Mouse (Mus musculus): ENCODE results near the gene Armc10. TPM values are rescaled to one million over a fixed set of nuclear protein-coding genes. Genes with fewer than 3 reads are reported as not detected.
"Not testable (repeated sequence)": the region's sequence is repeated elsewhere in the genome, so short reads cannot be mapped to it uniquely, and the experiment has no call there.

Armc10 gene
- polyA plus RNA-seq, 1 experiment from 2014 or later = 15.6 TPM

- under 1% methylated on average over 22 of the region's 22 CpGs for WGBS
- Histone ChIP-seq H3K27ac (ENCODE audit: low read depth, low read length) (no peak overlapping the region; the same call in 1 of the 2 replicates), H3K4me3 (ENCODE audit: low read depth, low read length) (peak overlapping the region; percentile 60)
Measured at GRCm38 (mm10) chr5:21700934-21701333, 55.3 kb downstream of the Armc10 start.

GRCm38 (mm10) chr5:21701351-21702008, 55.9 kb downstream of the Armc10 start, which contains the start of gene Napepld:
TSS of gene Napepld (minus strand) at chr5:21701396.
- no peak for TF ChIP-seq CTCF (IDR thresholded peaks at IDR 0.05; ENCODE audit: low read depth)
- H3K36me3 ChIP-seq (ENCODE audit: control insufficient read depth, insufficient read depth) = no peaks in the 10 kb centered on the region
- peak; percentile 100 for ATAC-seq
- H3K27ac ChIP-seq (ENCODE audit: low read depth, low read length) = peak within 1 kb of the TSS; percentile 97
- peak within 1 kb of the TSS; percentile 77 for H3K4me2 ChIP-seq (replicated peaks; ENCODE audit: low read depth)
- H3K9me3 ChIP-seq (ENCODE audit: control insufficient read depth) = no peaks in the 10 kb centered on the region
- whole genome bisulfite sequencing = under 1% methylated on average over 58 of the region's 59 CpGs
- peak within 1 kb of the TSS; percentile 60 for H3K4me3 ChIP-seq (ENCODE audit: low read depth, low read length)
- no peaks in the 10 kb centered on the region for H3K4me1 ChIP-seq (replicated peaks; ENCODE audit: control insufficient read depth, insufficient read depth, low read length)
- H3K9ac ChIP-seq (ENCODE audit: low read depth, low read length) = peak within 1 kb of the TSS; percentile 69
- no peaks in the 10 kb centered on the region for H3K27me3 ChIP-seq (replicated peaks; ENCODE audit: control insufficient read depth, insufficient read depth, low read length)

More at GRCm38 (mm10) chr5:21700934-21701333, 55.3 kb downstream of the Armc10 start:
- Histone ChIP-seq H3K36me3 (ENCODE audit: control insufficient read depth, insufficient read depth) (no peaks in the 10 kb centered on the region), H3K4me1 (replicated peaks; ENCODE audit: control insufficient read depth, insufficient read depth, low read length) (no peaks in the 10 kb centered on the region), H3K4me2 (replicated peaks; ENCODE audit: low read depth) (peak overlapping the region; percentile 77), H3K9me3 (ENCODE audit: control insufficient read depth) (no peaks in the 10 kb centered on the region), H3K27me3 (replicated peaks; ENCODE audit: control insufficient read depth, insufficient read depth, low read length) (no peaks in the 10 kb centered on the region), H3K9ac (ENCODE audit: low read depth, low read length) (peak overlapping the region; percentile 52)
- peak; percentile 34 for ATAC-seq
- no peak for TF ChIP-seq CTCF (IDR thresholded peaks at IDR 0.05; ENCODE audit: low read depth)

GRCm38 (mm10) chr5:21702009-21702364, 56.4 kb downstream of the Armc10 start:
- H3K4me1 ChIP-seq (replicated peaks; ENCODE audit: control insufficient read depth, insufficient read depth, low read length) = no peaks in the 10 kb centered on the region
- H3K27ac ChIP-seq (ENCODE audit: low read depth, low read length) = peak overlapping the region; percentile 97
- H3K9me3 ChIP-seq (ENCODE audit: control insufficient read depth) = no peaks in the 10 kb centered on the region
- no peaks in the 10 kb centered on the region for H3K27me3 ChIP-seq (replicated peaks; ENCODE audit: control insufficient read depth, insufficient read depth, low read length)
- H3K4me3 ChIP-seq (ENCODE audit: low read depth, low read length) = peak overlapping the region; percentile 60
- no peaks in the 10 kb centered on the region for H3K36me3 ChIP-seq (ENCODE audit: control insufficient read depth, insufficient read depth)
- WGBS = 52% methylated on average over 2 of the region's 2 CpGs
- no peak for TF ChIP-seq CTCF (IDR thresholded peaks at IDR 0.05; ENCODE audit: low read depth)
- peak overlapping the region; percentile 69; the same call in 1 of the 2 replicates for H3K9ac ChIP-seq (ENCODE audit: low read depth, low read length)
- ATAC-seq = no peak
- H3K4me2 ChIP-seq (replicated peaks; ENCODE audit: low read depth) = peak overlapping the region; percentile 77

GRCm38 (mm10) chr5:21702873-21703475, 57.4 kb downstream of the Armc10 start:
- 34% methylated on average over 6 of the region's 6 CpGs for WGBS
- no peak for ATAC-seq
- no peak overlapping the region for H3K4me3 ChIP-seq (ENCODE audit: low read depth, low read length)
- H3K9me3 ChIP-seq (ENCODE audit: control insufficient read depth) = no peaks in the 10 kb centered on the region
- no peaks in the 10 kb centered on the region for H3K4me1 ChIP-seq (replicated peaks; ENCODE audit: control insufficient read depth, insufficient read depth, low read length)
- no peak for TF ChIP-seq CTCF (IDR thresholded peaks at IDR 0.05; ENCODE audit: low read depth)
- peak overlapping the region; percentile 41 for H3K4me2 ChIP-seq (replicated peaks; ENCODE audit: low read depth)
- no peak overlapping the region for H3K9ac ChIP-seq (ENCODE audit: low read depth, low read length)
- no peaks in the 10 kb centered on the region for H3K36me3 ChIP-seq (ENCODE audit: control insufficient read depth, insufficient read depth)
- no peaks in the 10 kb centered on the region for H3K27me3 ChIP-seq (replicated peaks; ENCODE audit: control insufficient read depth, insufficient read depth, low read length)
- H3K27ac ChIP-seq (ENCODE audit: low read depth, low read length) = peak overlapping the region; percentile 63; the same call in 1 of the 2 replicates

GRCm38 (mm10) chr5:21703708-21704107, 58.1 kb downstream of the Armc10 start:
- no peak overlapping the region for H3K9ac ChIP-seq (ENCODE audit: low read depth, low read length)
- 63% methylated on average over 3 of the region's 3 CpGs for WGBS
- no peak overlapping the region for H3K4me2 ChIP-seq (replicated peaks; ENCODE audit: low read depth)
- H3K4me1 ChIP-seq (replicated peaks; ENCODE audit: control insufficient read depth, insufficient read depth, low read length) = no peaks in the 10 kb centered on the region
- no peaks in the 10 kb centered on the region for H3K27me3 ChIP-seq (replicated peaks; ENCODE audit: control insufficient read depth, insufficient read depth, low read length)
- no peak overlapping the region for H3K4me3 ChIP-seq (ENCODE audit: low read depth, low read length)
- H3K27ac ChIP-seq (ENCODE audit: low read depth, low read length) = no peak overlapping the region
- no peaks in the 10 kb centered on the region for H3K9me3 ChIP-seq (ENCODE audit: control insufficient read depth)
- no peak for TF ChIP-seq CTCF (IDR thresholded peaks at IDR 0.05; ENCODE audit: low read depth)
- no peak for ATAC-seq
- H3K36me3 ChIP-seq (ENCODE audit: control insufficient read depth, insufficient read depth) = no peaks in the 10 kb centered on the region

GRCm38 (mm10) chr5:21706546-21706945, 60.9 kb downstream of the Armc10 start:
- Histone ChIP-seq H3K27me3 (replicated peaks; ENCODE audit: control insufficient read depth, insufficient read depth, low read length) (no peaks in the 10 kb centered on the region), H3K36me3 (ENCODE audit: control insufficient read depth, insufficient read depth) (no peaks in the 10 kb centered on the region), H3K9me3 (ENCODE audit: control insufficient read depth) (no peaks in the 10 kb centered on the region), H3K27ac (ENCODE audit: low read depth, low read length) (no peak overlapping the region), H3K9ac (ENCODE audit: low read depth, low read length) (no peak overlapping the region), H3K4me2 (replicated peaks; ENCODE audit: low read depth) (no peak overlapping the region), H3K4me1 (replicated peaks; ENCODE audit: control insufficient read depth, insufficient read depth, low read length) (no peaks in the 10 kb centered on the region), H3K4me3 (ENCODE audit: low read depth, low read length) (no peak overlapping the region)
- no peak for TF ChIP-seq CTCF (IDR thresholded peaks at IDR 0.05; ENCODE audit: low read depth)
- 94% methylated on average over 4 of the region's 4 CpGs for WGBS
- no peak for ATAC-seq

GRCm38 (mm10) chr5:21708011-21708410, 62.4 kb downstream of the Armc10 start:
- H3K4me3 ChIP-seq (ENCODE audit: low read depth, low read length); H3K27me3 ChIP-seq (replicated peaks; ENCODE audit: control insufficient read depth, insufficient read depth, low read length); H3K4me2 ChIP-seq (replicated peaks; ENCODE audit: low read depth); H3K4me1 ChIP-seq (replicated peaks; ENCODE audit: control insufficient read depth, insufficient read depth, low read length); H3K36me3 ChIP-seq (ENCODE audit: control insufficient read depth, insufficient read depth); ATAC-seq; H3K27ac ChIP-seq (ENCODE audit: low read depth, low read length); H3K9me3 ChIP-seq (ENCODE audit: control insufficient read depth); H3K9ac ChIP-seq (ENCODE audit: low read depth, low read length): not testable (repeated sequence)
- 90% methylated on average over 8 of the region's 8 CpGs for WGBS
